In genomic region chr4:55563050-55563449, GRCm38 (mm10) we compare ENCODE assay signal across 15 mouse cellular contexts. TPM values are rescaled to one million over a fixed set of nuclear protein-coding genes. Genes with fewer than 3 reads are reported as not detected.
DNase-seq lines count a peak whose midpoint lies in the region; ATAC-seq lines count a peak whose summit lies in the region.
"Had no signal": no experiment of that assay in that cellular context is flagged by ENCODE, and none has a peak within 500 bp of the region (broad histone marks: within the 10 kb centered on the region; RNA-seq: fewer than 3 reads in every experiment).

No protein-coding gene starts in this region.

- H3K27ac ChIP-seq in embryonic facial prominence, embryonic 13.5 days, result peak overlapping the region; percentile 48; the same call in 1 of the 2 replicates
- peak overlapping the region; percentile 71 for H3K27ac ChIP-seq in limb, embryonic 12.5 days
- H3K27ac ChIP-seq: heart, adult 2 months; hindbrain, embryonic 14.5 days; midbrain, embryonic 10.5 days; stomach, embryonic 15.5 days had no signal

- no peak overlapping the region for H3K4me3 ChIP-seq in embryonic facial prominence, embryonic 13.5 days
- H3K4me3 ChIP-seq in limb, embryonic 12.5 days (replicated peaks), result no peak overlapping the region
- H3K4me3 ChIP-seq: heart, adult 2 months; midbrain, embryonic 10.5 days; neural tube, embryonic 13.5 days; stomach, embryonic 15.5 days had no signal

- DNase-seq in heart, adult 9 months (ENCODE audit: low spot score in 2 of 2), result peak; percentile 16 to 44
- no peak for DNase-seq in heart, postnatal 4 days
- DNase-seq in ovary, postnatal 10 days (ENCODE audit: low spot score), result peak; percentile 1
- no peak for DNase-seq in ovary, postnatal 36 days (ENCODE audit: low spot score)
- DNase-seq: cerebellum, adult 11-12 months; right cerebral cortex, postnatal 25 days had no signal

- whole genome bisulfite sequencing in embryonic facial prominence, embryonic 13.5 days, result 29% methylated on average over 8 of the region's 8 CpGs
- 36% methylated on average over 8 of the region's 8 CpGs for WGBS in limb, embryonic 12.5 days

- ATAC-seq in embryonic facial prominence, embryonic 13.5 days (ENCODE audit: insufficient number of reproducible peaks, insufficient read depth, low FRiP score, low TSS enrichment, low read depth), result no peak
- ATAC-seq in limb, embryonic 12.5 days (ENCODE audit: insufficient number of reproducible peaks, insufficient read depth, low FRiP score, low TSS enrichment, low read depth), result peak; percentile 53; the same call in 1 of the 2 replicates
- no peak for ATAC-seq in erythroid progenitor cell, adult 5-6 weeks (replicated peaks; ENCODE audit: low FRiP score, poor library complexity, severe bottlenecking)
- ATAC-seq in CD4-positive, CD25-positive, alpha-beta regulatory T cell, adult 4 months, result no peak

- no peak overlapping the region for H3K4me2 ChIP-seq in embryonic facial prominence, embryonic 13.5 days
- peak overlapping the region; percentile 23; the same call in 1 of the 2 replicates for H3K4me2 ChIP-seq in limb, embryonic 12.5 days
- H3K4me2 ChIP-seq: hindbrain, embryonic 14.5 days; neural tube, embryonic 13.5 days; stomach, embryonic 15.5 days had no signal

- no peaks in the 10 kb centered on the region for H3K36me3 ChIP-seq in embryonic facial prominence, embryonic 13.5 days
- no peaks in the 10 kb centered on the region for H3K36me3 ChIP-seq in limb, embryonic 12.5 days
- H3K36me3 ChIP-seq: midbrain, embryonic 10.5 days; neural tube, embryonic 13.5 days; stomach, embryonic 15.5 days had no signal

- no peak overlapping the region for H3K9ac ChIP-seq in embryonic facial prominence, embryonic 13.5 days
- H3K9ac ChIP-seq in limb, embryonic 12.5 days (replicated peaks), result no peak overlapping the region
- H3K9ac ChIP-seq: hindbrain, embryonic 14.5 days; neural tube, embryonic 13.5 days; stomach, embryonic 15.5 days had no signal

- no peaks in the 10 kb centered on the region for H3K27me3 ChIP-seq in embryonic facial prominence, embryonic 13.5 days
- H3K27me3 ChIP-seq in limb, embryonic 12.5 days, result no peaks in the 10 kb centered on the region
- H3K27me3 ChIP-seq: neural tube, embryonic 13.5 days; stomach, embryonic 15.5 days had no signal

- no peaks in the 10 kb centered on the region for H3K9me3 ChIP-seq in embryonic facial prominence, embryonic 13.5 days
- H3K9me3 ChIP-seq in limb, embryonic 12.5 days, result no peaks in the 10 kb centered on the region
- H3K9me3 ChIP-seq: midbrain, embryonic 10.5 days; neural tube, embryonic 13.5 days; stomach, embryonic 15.5 days had no signal

- H3K4me1 ChIP-seq in embryonic facial prominence, embryonic 13.5 days, result peaks cover 13% of the 10 kb centered on the region
- H3K4me1 ChIP-seq in limb, embryonic 12.5 days (replicated peaks), result peaks cover 15% of the 10 kb centered on the region; the same call in 1 of the 2 replicates
- H3K4me1 ChIP-seq: neural tube, embryonic 13.5 days; stomach, embryonic 15.5 days had no signal

RNA-seq across cellular contexts. Expression of gene Klf4, which starts 30.8 kb away (rescaled TPM):
- total RNA-seq in heart, postnatal 4 days (2021), result 10 to 100 TPM; 44.3 to 44.9 TPM
- 21.2 and 22.6 TPM in 2 replicates for polyA plus RNA-seq in embryonic facial prominence, embryonic 13.5 days (2015; fragmentation: Nextera tagmentation; extraction: Ambion mirVana)
- 3.3 and 3.7 TPM in 2 replicates for polyA plus RNA-seq in limb, embryonic 12.5 days (2016; fragmentation: Nextera tagmentation; extraction: Ambion mirVana)
- total RNA-seq in erythroid progenitor cell, adult 5-6 weeks (2015; ENCODE audit: low replicate concordance), result 5.8 and 10.9 TPM in 2 replicates
- total RNA-seq in erythroid progenitor cell, adult 5-6 weeks (2017; ENCODE audit: low replicate concordance), result 3.2 and 4.6 TPM in 2 replicates
- under 1 TPM; 0.69 to 0.90 TPM for polyA plus RNA-seq in CD4-positive, CD25-positive, alpha-beta regulatory T cell, adult 4 months (2017; shearing (Covaris generic))

Comparison
In these comparisons a context has a peak if more than half of its experiments do, and no peak if none do; other contexts are left out.
1. DNase-seq: peak in heart, adult 9 months (2 of 2) and ovary, postnatal 10 days (single experiment); none in heart, postnatal 4 days (single experiment) and ovary, postnatal 36 days (single experiment).